ENCODE assay signal across 20 mouse cellular contexts in genomic region chr14:97544307-97544706, GRCm38 (mm10).
DNase-seq lines count a peak whose midpoint lies in the region; ATAC-seq and TF ChIP-seq lines count a peak whose summit lies in the region.
"Had no signal": no experiment of that assay in that cellular context is flagged by ENCODE, and none has a peak within 500 bp of the region (broad histone marks: within the 10 kb centered on the region; RNA-seq: fewer than 3 reads in every experiment).

No protein-coding gene starts in this region.

- 63% methylated on average over 6 of the region's 6 CpGs for WGBS in intestine, embryonic 14.5 days
- 47% methylated on average over 6 of the region's 6 CpGs for WGBS in intestine, postnatal 0 days
- WGBS in kidney, postnatal 0 days = 54% methylated on average over 6 of the region's 6 CpGs
- 52% methylated on average over 6 of the region's 6 CpGs for WGBS in stomach, embryonic 16.5 days

- H3K4me3 ChIP-seq in intestine, embryonic 14.5 days (ENCODE audit: low read depth, low read length) = no peak overlapping the region
- H3K4me3 ChIP-seq in intestine, postnatal 0 days (ENCODE audit: low read depth, low read length) = no peak overlapping the region
- H3K4me3 ChIP-seq in kidney, postnatal 0 days (replicated peaks; ENCODE audit: low read depth, low read length) = no peak overlapping the region
- no peak overlapping the region for H3K4me3 ChIP-seq in stomach, embryonic 16.5 days (replicated peaks; ENCODE audit: low read length)
- H3K4me3 ChIP-seq: embryonic facial prominence, embryonic 12.5 days; gastrocnemius, adult 2 months; heart, adult 2 months; heart, embryonic 15.5 days had no signal

- DNase-seq in intestine, embryonic 14.5 days (ENCODE audit: low spot score) = no peak
- DNase-seq in urinary bladder, postnatal 25 days (ENCODE audit: low spot score) = peak; percentile 7
- DNase-seq in urinary bladder, postnatal 10 days (ENCODE audit: low spot score) = no peak
- DNase-seq in kidney, postnatal 0 days (ENCODE audit: low spot score) = no peak
- DNase-seq in thymus, adult 18-20 months = no peak
- no peak for DNase-seq in right cerebral cortex, postnatal 10 days (ENCODE audit: low spot score in 2 of 2)
- DNase-seq: adrenal gland, postnatal 10 days; cerebellum, adult 11 months; cerebellum, postnatal 25 days; forebrain, postnatal 0 days; gastrocnemius, adult 2 months; heart, adult 2 months; layer of hippocampus, adult 9-11 months; lung, adult 18-20 months; thymus, postnatal 36 days had no signal

- no peak overlapping the region for H3K9ac ChIP-seq in intestine, embryonic 14.5 days (ENCODE audit: low read length)
- H3K9ac ChIP-seq in intestine, postnatal 0 days (ENCODE audit: low read depth, low read length) = no peak overlapping the region
- H3K9ac ChIP-seq in kidney, postnatal 0 days (ENCODE audit: low read depth, low read length) = no peak overlapping the region
- H3K9ac ChIP-seq in stomach, embryonic 16.5 days (ENCODE audit: low read length) = no peak overlapping the region
- H3K9ac ChIP-seq: embryonic facial prominence, embryonic 12.5 days; forebrain, postnatal 0 days; heart, embryonic 15.5 days had no signal

- no peak for TF ChIP-seq CTCF in intestine, postnatal 0 days (IDR thresholded peaks at IDR 0.05; ENCODE audit: low read depth)
- TF ChIP-seq CTCF in kidney, postnatal 0 days (IDR thresholded peaks at IDR 0.05; ENCODE audit: low read depth) = no peak

- H3K9me3 ChIP-seq in intestine, embryonic 14.5 days (ENCODE audit: control insufficient read depth, low read length) = no peaks in the 10 kb centered on the region
- no peaks in the 10 kb centered on the region for H3K9me3 ChIP-seq in intestine, postnatal 0 days (ENCODE audit: control insufficient read depth)
- no peaks in the 10 kb centered on the region for H3K9me3 ChIP-seq in kidney, postnatal 0 days (replicated peaks; ENCODE audit: low read length)
- no peaks in the 10 kb centered on the region for H3K9me3 ChIP-seq in stomach, embryonic 16.5 days (replicated peaks; ENCODE audit: control insufficient read depth, low read length)
- H3K9me3 ChIP-seq: embryonic facial prominence, embryonic 12.5 days; heart, embryonic 15.5 days had no signal

- no peaks in the 10 kb centered on the region for H3K4me1 ChIP-seq in intestine, embryonic 14.5 days (replicated peaks; ENCODE audit: control insufficient read depth, insufficient read depth, low read length)
- H3K4me1 ChIP-seq in intestine, postnatal 0 days (replicated peaks; ENCODE audit: control insufficient read depth, insufficient read depth, low read length) = no peaks in the 10 kb centered on the region
- H3K4me1 ChIP-seq in kidney, postnatal 0 days (replicated peaks; ENCODE audit: insufficient read depth, low read length) = no peaks in the 10 kb centered on the region
- no peaks in the 10 kb centered on the region for H3K4me1 ChIP-seq in stomach, embryonic 16.5 days (ENCODE audit: control insufficient read depth, insufficient read depth, low read length)
- H3K4me1 ChIP-seq: embryonic facial prominence, embryonic 12.5 days; heart, embryonic 15.5 days had no signal

- H3K27ac ChIP-seq in intestine, embryonic 14.5 days (ENCODE audit: low read depth) = no peak overlapping the region
- H3K27ac ChIP-seq in intestine, postnatal 0 days (ENCODE audit: low read depth, low read length) = no peak overlapping the region
- peak overlapping the region; percentile 64 for H3K27ac ChIP-seq in kidney, postnatal 0 days
- no peak overlapping the region for H3K27ac ChIP-seq in stomach, embryonic 16.5 days (ENCODE audit: low read length)
- H3K27ac ChIP-seq: embryonic facial prominence, embryonic 12.5 days; gastrocnemius, adult 2 months; heart, adult 2 months; heart, embryonic 15.5 days had no signal

- H3K36me3 ChIP-seq in intestine, embryonic 14.5 days (ENCODE audit: control insufficient read depth, insufficient read depth, low read length) = no peaks in the 10 kb centered on the region
- no peaks in the 10 kb centered on the region for H3K36me3 ChIP-seq in intestine, postnatal 0 days (ENCODE audit: control insufficient read depth, insufficient read depth)
- H3K36me3 ChIP-seq in kidney, postnatal 0 days (ENCODE audit: insufficient read depth, low read length) = no peaks in the 10 kb centered on the region
- H3K36me3 ChIP-seq in stomach, embryonic 16.5 days (ENCODE audit: control insufficient read depth, insufficient read depth, low read length) = no peaks in the 10 kb centered on the region
- H3K36me3 ChIP-seq: embryonic facial prominence, embryonic 12.5 days; heart, embryonic 15.5 days had no signal

- H3K4me2 ChIP-seq in intestine, embryonic 14.5 days (ENCODE audit: low read length) = no peak overlapping the region
- H3K4me2 ChIP-seq in intestine, postnatal 0 days (replicated peaks; ENCODE audit: low read depth) = no peak overlapping the region
- H3K4me2 ChIP-seq in kidney, postnatal 0 days (ENCODE audit: low read length) = no peak overlapping the region
- H3K4me2 ChIP-seq in stomach, embryonic 16.5 days (ENCODE audit: low read depth, low read length) = no peak overlapping the region
- H3K4me2 ChIP-seq: embryonic facial prominence, embryonic 12.5 days; heart, embryonic 15.5 days had no signal

- peak; percentile 85 for ATAC-seq in intestine, embryonic 14.5 days (replicated peaks; ENCODE audit: low FRiP score, low TSS enrichment, low read depth)
- ATAC-seq in intestine, postnatal 0 days = no peak
- peak; percentile 75 for ATAC-seq in kidney, postnatal 0 days (replicated peaks; ENCODE audit: low FRiP score, low read depth)
- ATAC-seq in stomach, embryonic 16.5 days (ENCODE audit: insufficient read depth, low FRiP score) = peak; percentile 76
- ATAC-seq: forebrain, postnatal 0 days had no signal

- H3K27me3 ChIP-seq in intestine, embryonic 14.5 days (replicated peaks; ENCODE audit: control insufficient read depth, insufficient read depth, low read length) = no peaks in the 10 kb centered on the region
- no peaks in the 10 kb centered on the region for H3K27me3 ChIP-seq in intestine, postnatal 0 days (replicated peaks; ENCODE audit: control insufficient read depth, insufficient read depth, low read length)
- no peaks in the 10 kb centered on the region for H3K27me3 ChIP-seq in kidney, postnatal 0 days (ENCODE audit: insufficient read depth, low read length)
- no peaks in the 10 kb centered on the region for H3K27me3 ChIP-seq in stomach, embryonic 16.5 days (ENCODE audit: control insufficient read depth, insufficient read depth, low read length)
- H3K27me3 ChIP-seq: CH12.LX; embryonic facial prominence, embryonic 12.5 days; heart, embryonic 15.5 days had no signal
